Mouse (Mus musculus) urinary bladder, postnatal 10 days (tissue): ENCODE data around the gene Olfr597.
"Not testable (repeated sequence)": the region's sequence is repeated elsewhere in the genome, so short reads cannot be mapped to it uniquely, and the experiment has no call there.

ENCODE experiments used
- DNase-seq: peaks from one replicate; pipeline ENCODE4 v3.0.0; 2022; ENCODE audit warnings: low spot score

Gene Olfr597

DNA sequence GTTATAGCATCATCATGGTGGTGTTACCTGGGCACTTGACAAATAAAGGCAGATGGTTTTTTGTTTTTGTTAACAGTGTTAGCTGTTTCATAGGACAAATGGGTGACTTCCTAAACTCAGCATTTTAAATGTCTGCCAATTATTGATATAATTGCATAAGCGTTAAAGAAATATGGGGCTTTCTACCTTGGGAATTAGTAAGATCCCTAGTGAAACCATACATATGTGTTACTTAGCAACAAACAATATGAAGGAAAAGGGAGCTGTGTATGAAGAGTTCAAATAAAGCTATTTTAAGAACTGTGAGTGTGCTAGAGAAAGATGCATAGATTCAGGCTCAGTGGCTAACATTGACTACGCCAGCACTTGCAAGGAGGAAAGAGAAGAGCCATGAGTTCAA, at the start of gene Olfr597:
TSS of gene Olfr597 (plus strand) at position 301 of the 400 bp plus-strand sequence.
- not testable (repeated sequence) for DNase-seq

DNA sequence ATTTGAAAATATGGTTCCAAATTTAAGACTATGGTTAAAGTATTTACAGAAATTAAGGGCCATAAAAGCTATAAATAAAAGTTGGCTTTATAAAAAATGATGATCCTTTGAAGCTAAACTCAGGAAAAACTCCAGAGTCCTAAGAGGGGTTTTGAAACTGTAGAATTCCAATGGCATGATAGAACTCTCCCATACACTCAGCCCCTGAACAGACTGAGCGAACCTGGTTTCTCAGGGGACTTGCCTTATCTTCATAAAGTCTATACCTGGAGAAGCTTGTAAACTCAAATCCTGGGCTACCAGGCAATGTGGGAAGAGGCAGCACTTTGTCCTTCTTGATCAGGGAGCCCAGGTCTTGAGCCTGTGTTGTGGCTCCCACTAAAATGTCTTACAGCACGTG, 10.8 kb upstream of the Olfr597 start, which contains the start of gene Olfr596:
TSS of gene Olfr596 (plus strand) at position 301 of the 400 bp plus-strand sequence.
- not testable (repeated sequence) for DNase-seq

DNA sequence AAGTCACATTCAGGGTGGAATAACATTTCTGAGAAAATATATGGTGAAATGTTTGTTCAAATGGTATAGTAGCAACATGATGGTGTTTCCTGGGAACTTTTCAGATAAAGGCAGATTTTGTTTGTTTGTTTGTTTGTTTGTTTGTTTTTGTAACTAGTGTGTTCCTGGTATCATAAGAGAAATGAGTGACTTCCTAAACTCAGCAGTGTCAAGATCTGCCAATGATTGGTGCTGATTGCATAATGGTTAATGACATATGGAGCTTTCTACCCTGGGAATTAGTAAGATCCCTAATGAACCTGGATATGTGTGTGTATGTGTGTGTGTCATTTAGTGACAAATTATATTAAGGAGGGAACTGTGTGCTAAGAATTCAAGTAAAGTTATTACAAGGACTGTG, 7.2 kb downstream of the Olfr597 start, which contains the start of gene Olfr598:
TSS of gene Olfr598 (plus strand) at position 301 of the 400 bp plus-strand sequence.
- no peak for DNase-seq

DNA sequence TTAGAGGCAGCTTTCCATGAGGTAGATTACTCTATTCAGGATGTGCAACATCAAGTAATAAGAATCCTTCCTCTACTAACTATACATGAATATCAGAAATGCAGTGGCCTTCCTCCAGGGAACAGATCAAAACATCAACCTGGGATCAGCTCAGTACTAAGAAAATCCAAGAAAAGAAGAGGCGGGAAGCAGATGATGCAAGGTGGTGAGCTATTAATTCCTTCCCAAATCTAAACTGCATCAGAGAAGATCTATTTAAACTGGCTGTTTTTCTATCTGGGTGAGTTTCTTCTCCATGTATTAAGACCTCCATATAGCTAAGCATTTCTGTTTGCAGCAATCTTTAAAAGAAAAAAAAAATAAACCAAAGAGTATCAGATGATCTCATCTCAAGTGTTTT, 19.5 kb downstream of the Olfr597 start, which contains the start of gene Olfr599:
TSS of gene Olfr599 (plus strand) at position 301 of the 400 bp plus-strand sequence.
- DNase-seq = no peak

DNA sequence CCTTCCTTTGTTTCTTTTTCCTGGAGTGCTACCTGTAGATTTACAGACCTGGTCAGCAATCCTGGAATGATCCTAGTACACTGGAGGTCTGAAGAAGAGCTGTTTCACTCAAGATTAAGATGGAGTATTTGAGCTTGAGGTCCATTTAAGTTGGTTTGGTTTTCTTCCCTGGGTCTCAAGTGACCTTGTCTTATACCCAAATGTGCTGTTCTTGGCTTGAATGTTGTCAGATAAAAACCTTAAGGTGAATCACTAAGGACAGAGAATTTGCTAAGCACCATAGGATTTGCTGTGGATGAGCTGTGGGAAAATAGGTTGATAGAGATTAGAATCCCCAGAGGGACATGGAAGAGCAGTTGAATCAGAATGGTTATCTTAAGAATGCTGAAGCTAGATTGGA, 33.5 kb downstream of the Olfr597 start, which contains the start of gene Olfr600:
TSS of gene Olfr600 (minus strand) at position 101 of the 400 bp plus-strand sequence.
- DNase-seq = no peak

DNA sequence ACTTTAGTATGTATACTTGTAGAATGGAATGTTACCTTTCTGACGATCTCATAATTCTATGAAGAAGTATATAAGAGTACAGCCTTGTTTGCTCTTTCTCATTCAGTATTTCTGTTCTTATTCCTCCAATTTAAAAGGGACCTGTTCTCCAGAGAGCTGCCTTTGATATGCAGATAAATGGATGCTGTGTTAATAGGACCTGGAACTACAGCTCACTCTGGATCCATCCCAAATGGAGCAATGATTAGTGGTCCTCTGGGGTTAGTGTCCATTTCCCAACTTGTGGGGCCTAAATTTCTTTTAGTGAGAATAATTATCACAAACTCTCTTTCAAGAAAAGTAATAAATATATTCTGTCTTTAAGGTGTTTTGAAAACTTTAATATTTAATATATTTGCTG, 46.4 kb downstream of the Olfr597 start, which contains the start of gene Olfr601:
TSS of gene Olfr601 (minus strand) at position 101 of the 400 bp plus-strand sequence.
- no peak for DNase-seq
